In the genomic region with DNA sequence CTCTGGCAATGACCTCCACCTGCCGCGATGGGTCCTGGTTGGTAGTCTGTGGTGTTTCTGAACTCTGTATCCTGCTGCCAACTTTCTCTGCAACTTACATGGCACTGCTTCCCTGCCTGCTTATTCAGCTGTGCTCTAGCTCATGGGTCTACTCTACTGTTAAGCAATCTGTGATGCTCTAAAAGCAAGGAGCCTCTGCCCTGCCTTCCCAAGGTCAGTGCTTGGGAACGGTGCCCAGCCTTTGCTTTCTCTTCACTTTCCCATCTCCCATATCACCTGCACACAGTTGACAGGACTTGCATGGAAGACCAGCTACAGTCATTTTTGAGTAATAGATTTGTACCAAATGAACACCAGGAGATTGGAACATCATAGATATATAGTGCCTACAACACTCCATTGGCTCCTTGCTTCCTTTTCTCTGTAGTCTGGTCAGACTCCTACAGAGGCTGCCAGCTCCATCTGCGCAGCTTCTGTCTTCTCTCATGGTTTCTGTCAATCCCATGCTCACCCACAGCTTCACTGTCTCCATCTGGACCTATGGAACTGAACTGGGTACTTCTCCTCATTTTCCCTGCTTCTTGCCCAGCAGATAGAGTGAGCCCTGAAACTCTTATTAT, we compare ENCODE assay signal across 15 mouse cellular contexts.
A peak's percentile ranks its signal among the peaks of the same experiment; 100 is the strongest.
DNase-seq lines count a peak whose midpoint lies in the region; ATAC-seq lines count a peak whose summit lies in the region.
"Had no signal": no experiment of that assay in that cellular context is flagged by ENCODE, and none has a peak within 500 bp of the region (broad histone marks: within the 10 kb centered on the region; RNA-seq: fewer than 3 reads in every experiment).

No protein-coding gene starts in this region.

- ATAC-seq in heart, embryonic 12.5 days (ENCODE audit: insufficient number of reproducible peaks, low FRiP score) = no peak
- ATAC-seq in kidney, embryonic 16.5 days (ENCODE audit: low FRiP score, low TSS enrichment) = no peak
- ATAC-seq: Patski had no signal

- H3K4me3 ChIP-seq in heart, embryonic 12.5 days = no peak overlapping the region
- no peak overlapping the region for H3K4me3 ChIP-seq in kidney, embryonic 16.5 days (ENCODE audit: low read length)
- H3K4me3 ChIP-seq: heart, embryonic 13.5 days; stomach, embryonic 15.5 days had no signal

- no peaks in the 10 kb centered on the region for H3K4me1 ChIP-seq in heart, embryonic 12.5 days (replicated peaks)
- no peaks in the 10 kb centered on the region for H3K4me1 ChIP-seq in kidney, embryonic 16.5 days (ENCODE audit: insufficient read depth, low read length)
- H3K4me1 ChIP-seq: heart, embryonic 13.5 days; stomach, embryonic 15.5 days had no signal

- no peak overlapping the region for H3K27ac ChIP-seq in heart, embryonic 12.5 days (ENCODE audit: poor library complexity, severe bottlenecking)
- no peak overlapping the region for H3K27ac ChIP-seq in kidney, embryonic 16.5 days (ENCODE audit: low read length)
- H3K27ac ChIP-seq: heart, embryonic 13.5 days; hindbrain, embryonic 14.5 days; kidney, postnatal 0 days; stomach, embryonic 15.5 days had no signal

- WGBS in heart, embryonic 12.5 days = 89% methylated on average over 4 of the region's 4 CpGs
- WGBS in kidney, embryonic 16.5 days = 92% methylated on average over 4 of the region's 4 CpGs

- intact Hi-C loops in left cerebral cortex, postnatal 36 days (cut with DNase I) = no loop called here
- intact Hi-C loops in heart, postnatal 36 days (cut with DNase I) = no loop called here

- no peak overlapping the region for H3K9ac ChIP-seq in heart, embryonic 12.5 days
- H3K9ac ChIP-seq in kidney, embryonic 16.5 days (replicated peaks; ENCODE audit: low read length) = no peak overlapping the region
- H3K9ac ChIP-seq: heart, embryonic 13.5 days; hindbrain, embryonic 14.5 days; stomach, embryonic 15.5 days had no signal

- DNase-seq in brain, adult 2 months (ENCODE audit: low read depth, low spot score) = peak; percentile 90
- peak; percentile 20 for DNase-seq in cerebellum, adult 11 months
- peak; percentile 75 to 87 for DNase-seq in layer of hippocampus, adult 18-20 months (ENCODE audit: low spot score in 2 of 2)
- peak; percentile 25 to 42 for DNase-seq in left cerebral cortex, postnatal 36 days (ENCODE audit: low spot score in 2 of 2)
- no peak for DNase-seq in heart, postnatal 36 days
- DNase-seq: adrenal gland, postnatal 14 days; lung, adult 2 months had no signal

- no peaks in the 10 kb centered on the region for H3K9me3 ChIP-seq in heart, embryonic 12.5 days (replicated peaks)
- H3K9me3 ChIP-seq in kidney, embryonic 16.5 days (ENCODE audit: low read length) = no peaks in the 10 kb centered on the region
- H3K9me3 ChIP-seq: heart, embryonic 13.5 days; stomach, embryonic 15.5 days had no signal

- no peaks in the 10 kb centered on the region for H3K27me3 ChIP-seq in heart, embryonic 12.5 days (replicated peaks)
- no peaks in the 10 kb centered on the region for H3K27me3 ChIP-seq in kidney, embryonic 16.5 days (ENCODE audit: insufficient read depth, low read length)
- H3K27me3 ChIP-seq: CH12.LX; heart, embryonic 13.5 days; Patski; stomach, embryonic 15.5 days had no signal

- H3K36me3 ChIP-seq in heart, embryonic 12.5 days = no peaks in the 10 kb centered on the region
- H3K36me3 ChIP-seq in kidney, embryonic 16.5 days (ENCODE audit: insufficient read depth, low read length) = no peaks in the 10 kb centered on the region
- H3K36me3 ChIP-seq: heart, embryonic 13.5 days; stomach, embryonic 15.5 days had no signal

- H3K4me2 ChIP-seq in heart, embryonic 12.5 days = no peak overlapping the region
- H3K4me2 ChIP-seq in kidney, embryonic 16.5 days (replicated peaks; ENCODE audit: low read depth, low read length) = no peak overlapping the region
- H3K4me2 ChIP-seq: heart, embryonic 13.5 days; hindbrain, embryonic 14.5 days; stomach, embryonic 15.5 days had no signal

Comparison
In these comparisons a context has a peak if more than half of its experiments do, and no peak if none do; other contexts are left out.
1. DNase-seq: peak in brain, adult 2 months (single experiment), cerebellum, adult 11 months (single experiment), layer of hippocampus, adult 18-20 months (2 of 2) and left cerebral cortex, postnatal 36 days (2 of 2); none in heart, postnatal 36 days (0 of 2).